Mouse (Mus musculus) limb, embryonic 11.5 days (tissue): ENCODE data around the gene Notum. TPM values are rescaled to one million over a fixed set of nuclear protein-coding genes. Genes with fewer than 3 reads are reported as not detected.

Source experiments
- ATAC-seq: fragments of 200-750 bp; cut with Nextera tagmentation; 2 replicates; pipeline ENCODE4 v1.8.0; 2017; ENCODE audit warnings: low read depth; ENCODE audit not compliant: insufficient number of reproducible peaks, low FRiP score, low TSS enrichment
- DNase-seq: peaks from one replicate; pipeline ENCODE4 v3.0.0-alpha.2; 2015; ENCODE audit warnings: low spot score
- H3K27ac ChIP-seq: fragments of 300-500 bp; sonication (generic); replicated peaks from 2 replicates; pipeline ENCODE4 v1.5.1; 2014; ENCODE audit warnings: low read depth, mild to moderate bottlenecking, low read length
- H3K27me3 ChIP-seq: fragments of 300-500 bp; sonication (generic); 2 replicates; pipeline ENCODE4 v1.6.1; 2014; ENCODE audit warnings: mild to moderate bottlenecking, low read length, mixed read lengths; ENCODE audit not compliant: control insufficient read depth, insufficient read depth
- H3K36me3 ChIP-seq: fragments of 300-500 bp; sonication (generic); 2 replicates; pipeline ENCODE4 v1.6.1; 2014; ENCODE audit warnings: mild to moderate bottlenecking, low read length, moderate library complexity, mixed read lengths; ENCODE audit not compliant: control insufficient read depth, insufficient read depth
- H3K4me1 ChIP-seq: fragments of 300-500 bp; sonication (generic); 2 replicates; pipeline ENCODE4 v1.6.1; 2014; ENCODE audit warnings: low read length, mixed read lengths; ENCODE audit not compliant: control insufficient read depth, insufficient read depth
- H3K4me2 ChIP-seq: fragments of 300-500 bp; sonication (generic); 2 replicates; pipeline ENCODE4 v1.6.1; 2014; ENCODE audit warnings: low read depth, mild to moderate bottlenecking, moderate library complexity; ENCODE audit not compliant: severe bottlenecking
- H3K4me3 ChIP-seq: fragments of 300-500 bp; sonication (generic); 2 replicates; pipeline ENCODE4 v1.5.1; 2014; ENCODE audit warnings: low read depth, low read length
- H3K9ac ChIP-seq: fragments of 300-500 bp; sonication (generic); 2 replicates; pipeline ENCODE4 v1.6.1; 2014; ENCODE audit warnings: mild to moderate bottlenecking, low read length
- H3K9me3 ChIP-seq: fragments of 300-500 bp; sonication (generic); 2 replicates; pipeline ENCODE4 v1.6.1; 2016; ENCODE audit warnings: low read length; ENCODE audit not compliant: control insufficient read depth
- WGBS: fragments of 180-500 bp; shearing (Covaris S2); extraction: QIAGEN DNeasy Blood & Tissue Kit; methylation state at CpG from one replicate; pipeline ENCODE4 v1.1.7; 2014; 5-methylcytosine and 5-hydroxymethylcytosine counted together
- polyA plus RNA-seq: library from polyadenylated mRNA; unstranded; fragments of >200 nt; fragmentation: Nextera tagmentation; extraction: Ambion mirVana; gene quantifications from 2 replicates; pipeline ENCODE4 v1.2.1, GENCODE M21; 2014

The Notum gene
- polyA plus RNA-seq, 1 experiment from 2014 or later = 7.5 TPM

GRCm38 (mm10) chr11:120630401-120630871, 30.5 kb downstream of the Notum start:
- DNase-seq (no peak), ATAC-seq (no peak)
- H3K4me1 ChIP-seq = peaks cover 18% of the 10 kb centered on the region
- no peaks in the 10 kb centered on the region for H3K9me3 ChIP-seq
- peaks cover 2% of the 10 kb centered on the region; the same call in 1 of the 2 replicates for H3K36me3 ChIP-seq
- peak overlapping the region; percentile 23; the same call in 1 of the 2 replicates for H3K9ac ChIP-seq
- WGBS = 67% methylated on average over 5 of the region's 5 CpGs
- H3K27me3 ChIP-seq = no peaks in the 10 kb centered on the region
- no peak overlapping the region for H3K4me3 ChIP-seq
- H3K4me2 ChIP-seq = 0 out of 2 replicates have a peak overlapping the region, but pooled peaks have one; percentile 12
- H3K27ac ChIP-seq = no peak overlapping the region

GRCm38 (mm10) chr11:120629911-120630310, 31.1 kb downstream of the Notum start:
- no peak for DNase-seq
- no peak overlapping the region for H3K4me2 ChIP-seq

GRCm38 (mm10) chr11:120629341-120629730, 31.6 kb downstream of the Notum start:
- no peaks in the 10 kb centered on the region for H3K27me3 ChIP-seq
- DNase-seq (no peak), ATAC-seq (no peak)
- no peak overlapping the region for H3K4me3 ChIP-seq
- H3K27ac ChIP-seq = no peak overlapping the region
- 81% methylated on average over 23 of the region's 23 CpGs for WGBS
- H3K9me3 ChIP-seq = no peaks in the 10 kb centered on the region
- peaks cover 2% of the 10 kb centered on the region; the same call in 1 of the 2 replicates for H3K36me3 ChIP-seq
- peaks cover 23% of the 10 kb centered on the region for H3K4me1 ChIP-seq
- no peak overlapping the region for H3K4me2 ChIP-seq
- H3K9ac ChIP-seq = no peak overlapping the region

More at GRCm38 (mm10) chr11:120629911-120630310, 31.1 kb downstream of the Notum start:
- no peaks in the 10 kb centered on the region for H3K27me3 ChIP-seq
- H3K9ac ChIP-seq = peak overlapping the region; percentile 23; the same call in 1 of the 2 replicates
- H3K4me3 ChIP-seq = no peak overlapping the region
- H3K9me3 ChIP-seq = no peaks in the 10 kb centered on the region
- no peak overlapping the region for H3K27ac ChIP-seq
- ATAC-seq = no peak
- H3K36me3 ChIP-seq = peaks cover 2% of the 10 kb centered on the region; the same call in 1 of the 2 replicates
- peaks cover 23% of the 10 kb centered on the region for H3K4me1 ChIP-seq
- whole genome bisulfite sequencing = 58% methylated on average over 7 of the region's 7 CpGs

GRCm38 (mm10) chr11:120628601-120629340, 32.2 kb downstream of the Notum start:
- H3K4me3 ChIP-seq = no peak overlapping the region
- no peak for ATAC-seq
- H3K9me3 ChIP-seq = no peaks in the 10 kb centered on the region
- no peak overlapping the region for H3K9ac ChIP-seq
- peaks cover 23% of the 10 kb centered on the region for H3K4me1 ChIP-seq
- H3K4me2 ChIP-seq = no peak overlapping the region
- no peak overlapping the region for H3K27ac ChIP-seq
- H3K27me3 ChIP-seq = no peaks in the 10 kb centered on the region
- 94% methylated on average over 23 of the region's 23 CpGs for WGBS
- no peak for DNase-seq
- H3K36me3 ChIP-seq = peaks cover 2% of the 10 kb centered on the region; the same call in 1 of the 2 replicates

GRCm38 (mm10) chr11:120627468-120628300, 33.3 kb downstream of the Notum start:
- 83% methylated on average over 22 of the region's 22 CpGs for whole genome bisulfite sequencing
- Histone ChIP-seq H3K36me3 (peaks cover 2% of the 10 kb centered on the region; the same call in 1 of the 2 replicates), H3K27me3 (no peaks in the 10 kb centered on the region), H3K4me1 (peaks cover 23% of the 10 kb centered on the region), H3K9me3 (no peaks in the 10 kb centered on the region), H3K4me2 (no peak overlapping the region; the same call in 1 of the 2 replicates), H3K27ac (no peak overlapping the region), H3K9ac (no peak overlapping the region), H3K4me3 (no peak overlapping the region)
- DNase-seq (no peak), ATAC-seq (no peak)

GRCm38 (mm10) chr11:120626785-120627467, 34.0 kb downstream of the Notum start:
- no peak overlapping the region for H3K9ac ChIP-seq
- peaks cover 18% of the 10 kb centered on the region for H3K4me1 ChIP-seq
- WGBS = 93% methylated on average over 11 of the region's 11 CpGs
- H3K27me3 ChIP-seq = no peaks in the 10 kb centered on the region
- H3K4me2 ChIP-seq = no peak overlapping the region; the same call in 1 of the 2 replicates
- ATAC-seq = no peak
- H3K27ac ChIP-seq = no peak overlapping the region
- no peak for DNase-seq
- no peaks in the 10 kb centered on the region for H3K9me3 ChIP-seq
- H3K36me3 ChIP-seq = peaks cover 2% of the 10 kb centered on the region; the same call in 1 of the 2 replicates
- H3K4me3 ChIP-seq = no peak overlapping the region

- Histone ChIP-seq H3K27ac (peak within 1 kb of the TSS; percentile 74), H3K9ac (peak within 1 kb of the TSS; percentile 68), H3K36me3 (peaks cover 10% of the 10 kb centered on the region), H3K4me3 (peak within 1 kb of the TSS; percentile 91), H3K4me1 (peaks cover 15% of the 10 kb centered on the region), H3K9me3 (no peaks in the 10 kb centered on the region), H3K4me2 (peak within 1 kb of the TSS; percentile 100), H3K27me3 (no peaks in the 10 kb centered on the region)
- DNase-seq (no peak), ATAC-seq (peak; percentile 40)
- WGBS = 22% methylated on average over 5 of the region's 5 CpGs
Measured at GRCm38 (mm10) chr11:120625152-120625775, 35.7 kb downstream of the Notum start, which contains the start of gene Sirt7. Gene Sirt7, minus strand, starts transcription at chr11:120625240.
